Mouse (Mus musculus) small intestine, adult 2 months (tissue): Measurements from ENCODE around the gene Ptpra.

Experiments used
- CTCF ChIP-seq: fragments of 200-500 bp; IDR thresholded peaks from 2 replicates; pipeline ENCODE4 v1.5.1; 2012; ENCODE audit warnings: low read depth, mild to moderate bottlenecking, control low read depth, inconsistent platforms, low read length, moderate library complexity, mixed read lengths; ENCODE audit not compliant: insufficient replicate concordance, insufficient read length; ENCODE audit errors: extremely low read depth
- POLR2A ChIP-seq: fragments of 200-500 bp; IDR thresholded peaks from 2 replicates; pipeline ENCODE4 v1.6.1; 2012; ENCODE audit warnings: low read depth, mild to moderate bottlenecking, control low read depth, inconsistent platforms, low read length, moderate library complexity

DNA sequence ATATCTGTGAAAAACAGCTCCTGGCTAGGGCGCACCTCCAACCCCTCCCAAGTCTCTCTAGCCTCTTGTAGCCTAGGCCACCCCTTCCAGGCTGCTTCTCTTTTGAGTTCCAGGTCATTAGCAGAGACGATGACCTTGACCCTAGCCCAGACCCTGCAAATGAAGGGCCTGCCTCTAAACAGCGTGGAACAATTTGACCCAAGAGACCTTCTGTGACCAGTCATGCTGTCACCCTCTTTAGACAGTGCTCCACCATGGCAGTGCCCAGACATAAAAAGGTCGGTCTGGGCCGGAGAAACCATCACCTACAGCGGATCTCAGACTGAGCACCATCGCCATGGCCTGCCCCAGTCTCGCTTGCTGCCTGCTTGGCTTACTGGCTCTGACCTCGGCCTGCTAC, 125.8 kb downstream of the Ptpra start, which contains the start of gene Oxt:
- TF ChIP-seq CTCF (no peak), POLR2A (no peak)
